Mouse (Mus musculus): ENCODE measurements at regions not wholly inside any gene's neighbourhood (a gene's known extent, or its start where the extent isn't known, plus 50 kb on each side); places are given as distances from the start of the nearest gene placed in this dataset.

DNA sequence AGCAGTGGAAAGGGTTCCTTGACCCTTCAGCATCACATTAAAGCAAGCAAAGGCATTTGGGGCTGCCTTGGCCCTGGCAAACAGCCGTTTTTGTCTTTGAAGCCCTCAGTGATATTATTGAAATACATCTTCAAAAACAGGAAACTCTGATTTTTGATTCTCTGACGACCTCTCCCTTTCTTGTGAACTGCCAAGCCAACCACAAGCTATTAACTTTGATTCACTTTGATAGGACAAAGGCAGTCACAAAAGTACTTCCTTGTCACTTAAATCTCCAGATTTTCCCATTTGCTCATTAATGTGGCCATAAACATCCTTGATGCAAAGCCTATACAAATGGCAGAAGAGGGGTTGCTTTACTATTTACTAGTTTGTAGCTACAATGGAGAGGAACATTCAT, 70.0 kb downstream of the Tmsb4x start:
- no peaks in the 10 kb centered on the region for H3K27me3 ChIP-seq (ENCODE audit: control insufficient read depth, insufficient read depth, low read length)
- no peak overlapping the region for H3K4me2 ChIP-seq (replicated peaks; ENCODE audit: low read depth, low read length, severe bottlenecking)
- H3K4me1 ChIP-seq (ENCODE audit: control insufficient read depth, insufficient read depth, low read length) = no peaks in the 10 kb centered on the region
- no peaks in the 10 kb centered on the region for H3K9me3 ChIP-seq (ENCODE audit: control insufficient read depth, low read length)
- H3K27ac ChIP-seq (replicated peaks; ENCODE audit: low read depth, low read length) = no peak overlapping the region
- no peak for TF ChIP-seq POLR2A (IDR thresholded peaks at IDR 0.05; ENCODE audit: borderline replicate concordance, extremely low read depth, insufficient read depth, insufficient read length)
- DNase-seq (ENCODE audit: low spot score) (no peak), ATAC-seq (ENCODE audit: low FRiP score, low read depth) (no peak)
- H3K9ac ChIP-seq (ENCODE audit: low read depth, low read length, severe bottlenecking) = no peak overlapping the region
- H3K36me3 ChIP-seq (ENCODE audit: control insufficient read depth, insufficient read depth, low read length) = no peaks in the 10 kb centered on the region
- WGBS = 62% methylated on average over 2 of the region's 2 CpGs
- no peak overlapping the region for H3K4me3 ChIP-seq (replicated peaks; ENCODE audit: low read length)

DNA sequence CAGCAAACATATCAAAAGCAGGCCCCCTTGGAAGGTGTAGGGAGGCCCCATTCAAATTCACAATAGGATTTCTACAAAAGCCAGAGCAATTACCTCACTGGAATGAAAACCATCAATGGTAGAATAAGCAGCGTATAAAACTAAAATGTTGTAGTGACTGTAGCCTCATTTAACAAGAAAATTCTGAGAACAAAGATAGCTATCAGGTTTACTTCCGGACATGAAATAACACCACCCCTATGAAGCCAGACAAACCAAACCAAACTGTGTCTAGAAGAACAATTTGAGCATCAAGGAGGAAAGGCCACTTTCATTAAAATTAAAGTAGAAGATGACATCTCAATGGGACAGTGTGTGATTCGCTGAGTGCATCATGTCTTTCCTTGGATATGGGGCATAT, 74.9 kb downstream of the Tmsb4x start:
- DNase-seq (ENCODE audit: low spot score) (no peak), ATAC-seq (ENCODE audit: low FRiP score, low read depth) (no peak)
- Histone ChIP-seq H3K27ac (replicated peaks; ENCODE audit: low read depth, low read length) (no peak overlapping the region), H3K4me2 (replicated peaks; ENCODE audit: low read depth, low read length, severe bottlenecking) (no peak overlapping the region), H3K4me3 (replicated peaks; ENCODE audit: low read length) (no peak overlapping the region), H3K27me3 (ENCODE audit: control insufficient read depth, insufficient read depth, low read length) (no peaks in the 10 kb centered on the region), H3K36me3 (ENCODE audit: control insufficient read depth, insufficient read depth, low read length) (no peaks in the 10 kb centered on the region), H3K9ac (ENCODE audit: low read depth, low read length, severe bottlenecking) (no peak overlapping the region), H3K4me1 (ENCODE audit: control insufficient read depth, insufficient read depth, low read length) (no peaks in the 10 kb centered on the region), H3K9me3 (ENCODE audit: control insufficient read depth, low read length) (no peaks in the 10 kb centered on the region)
- TF ChIP-seq POLR2A (IDR thresholded peaks at IDR 0.05; ENCODE audit: borderline replicate concordance, extremely low read depth, insufficient read depth, insufficient read length) = no peak
- WGBS = 92% methylated on average over 3 of the region's 3 CpGs

DNA sequence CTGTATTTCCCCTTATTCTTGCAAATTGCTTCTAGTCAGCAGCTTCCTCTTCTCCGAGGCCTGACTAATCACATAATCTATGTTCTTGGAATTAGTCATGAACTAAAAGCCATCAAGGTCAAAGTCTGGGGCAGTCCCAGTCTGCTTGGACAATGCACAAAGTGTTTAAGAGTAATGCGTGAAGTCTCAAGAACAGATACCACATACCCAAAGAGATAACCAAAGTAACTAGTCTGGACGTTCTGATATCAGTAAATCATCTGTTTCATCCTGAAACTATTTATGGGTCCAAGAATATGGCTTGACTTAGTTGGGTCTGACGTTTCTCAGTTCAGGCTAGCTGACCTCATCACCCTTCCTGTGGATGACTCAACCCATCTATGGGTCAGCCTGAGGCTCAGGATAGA, 76.1 kb downstream of the Tmsb4x start:
- no peak overlapping the region for H3K4me2 ChIP-seq (replicated peaks; ENCODE audit: low read depth, low read length, severe bottlenecking)
- no peak for TF ChIP-seq POLR2A (IDR thresholded peaks at IDR 0.05; ENCODE audit: borderline replicate concordance, extremely low read depth, insufficient read depth, insufficient read length)
- 71% methylated on average over 4 of the region's 4 CpGs for WGBS

DNA sequence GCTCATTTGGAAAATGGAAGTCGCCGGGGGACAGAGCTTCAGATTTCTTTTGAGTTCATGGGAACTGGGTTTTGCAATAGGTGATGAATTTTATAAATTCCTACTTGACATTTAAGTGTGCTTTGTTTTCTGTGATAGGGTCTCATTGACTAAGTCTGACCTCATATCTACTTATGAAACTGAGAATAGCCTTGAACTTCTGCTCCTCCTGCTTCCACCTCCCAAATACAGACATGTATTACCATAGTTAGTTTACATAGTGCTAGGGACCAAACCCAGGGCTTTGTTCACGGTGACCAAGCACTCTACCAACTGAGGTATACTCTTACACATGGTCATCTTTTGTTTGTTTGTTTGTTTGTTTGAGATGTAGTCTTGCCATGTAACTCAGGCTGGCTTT, 77.8 kb downstream of the Tmsb4x start:
- Histone ChIP-seq H3K4me3 (replicated peaks; ENCODE audit: low read length) (no peak overlapping the region), H3K27ac (replicated peaks; ENCODE audit: low read depth, low read length) (no peak overlapping the region), H3K9ac (ENCODE audit: low read depth, low read length, severe bottlenecking) (no peak overlapping the region), H3K36me3 (ENCODE audit: control insufficient read depth, insufficient read depth, low read length) (no peaks in the 10 kb centered on the region), H3K4me1 (ENCODE audit: control insufficient read depth, insufficient read depth, low read length) (no peaks in the 10 kb centered on the region), H3K9me3 (ENCODE audit: control insufficient read depth, low read length) (no peaks in the 10 kb centered on the region), H3K4me2 (replicated peaks; ENCODE audit: low read depth, low read length, severe bottlenecking) (no peak overlapping the region), H3K27me3 (ENCODE audit: control insufficient read depth, insufficient read depth, low read length) (no peaks in the 10 kb centered on the region)
- 92% methylated on average over 3 of the region's 3 CpGs for WGBS
- TF ChIP-seq POLR2A (IDR thresholded peaks at IDR 0.05; ENCODE audit: borderline replicate concordance, extremely low read depth, insufficient read depth, insufficient read length) = no peak
- ATAC-seq (ENCODE audit: low FRiP score, low read depth) = no peak
- DNase-seq (ENCODE audit: low spot score) = no peak

More for the DNA sequence above, 76.1 kb downstream of the Tmsb4x start:
- H3K27me3 ChIP-seq (ENCODE audit: control insufficient read depth, insufficient read depth, low read length) = no peaks in the 10 kb centered on the region
- no peaks in the 10 kb centered on the region for H3K36me3 ChIP-seq (ENCODE audit: control insufficient read depth, insufficient read depth, low read length)
- H3K9me3 ChIP-seq (ENCODE audit: control insufficient read depth, low read length) = no peaks in the 10 kb centered on the region
- H3K9ac ChIP-seq (ENCODE audit: low read depth, low read length, severe bottlenecking) = no peak overlapping the region
- DNase-seq (ENCODE audit: low spot score) = no peak
- no peak overlapping the region for H3K27ac ChIP-seq (replicated peaks; ENCODE audit: low read depth, low read length)
- no peaks in the 10 kb centered on the region for H3K4me1 ChIP-seq (ENCODE audit: control insufficient read depth, insufficient read depth, low read length)
- ATAC-seq (ENCODE audit: low FRiP score, low read depth) = no peak
- H3K4me3 ChIP-seq (replicated peaks; ENCODE audit: low read length) = no peak overlapping the region

DNA sequence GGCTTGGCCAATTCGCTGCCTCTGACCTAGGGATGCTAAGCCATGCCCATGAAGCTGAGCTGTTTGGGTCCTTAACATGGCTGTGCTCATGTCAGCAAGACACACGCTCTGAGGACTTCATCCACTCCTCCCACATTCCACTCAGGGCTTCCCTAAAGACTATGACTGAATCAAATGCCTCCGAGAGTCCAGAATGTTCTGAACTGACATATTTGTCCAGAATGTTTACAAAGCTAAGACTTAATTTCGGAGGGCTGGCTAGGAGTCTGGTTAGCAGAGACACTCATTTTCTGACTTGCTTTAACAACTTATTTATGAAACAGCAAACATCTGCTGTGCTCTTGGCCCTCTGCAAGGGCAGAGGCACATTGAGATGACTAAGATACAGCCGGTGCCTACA, 78.5 kb downstream of the Tmsb4x start:
- no peaks in the 10 kb centered on the region for H3K27me3 ChIP-seq (ENCODE audit: control insufficient read depth, insufficient read depth, low read length)
- 83% methylated on average over 5 of the region's 5 CpGs for WGBS
- ATAC-seq (ENCODE audit: low FRiP score, low read depth) = no peak

DNA sequence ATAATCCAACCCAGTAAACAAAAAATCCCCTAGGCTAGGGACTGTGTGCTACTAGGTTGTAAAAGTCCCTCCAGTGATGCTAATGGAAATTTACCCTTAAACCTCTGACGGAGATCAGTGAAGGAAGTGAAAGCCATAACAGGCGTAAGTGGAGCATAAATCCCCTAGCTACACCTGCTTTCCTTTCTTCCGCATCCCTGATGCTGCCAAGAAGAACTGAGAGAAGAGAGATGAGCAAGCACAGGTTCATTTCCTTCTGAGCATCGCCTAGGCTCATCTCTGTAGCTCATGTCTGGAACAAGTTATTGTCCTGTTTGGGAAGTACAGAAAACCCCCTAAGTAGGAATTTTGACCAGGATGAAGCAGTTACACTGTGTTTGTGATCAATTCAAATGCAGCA, 89.8 kb downstream of the Tmsb4x start:
- no peak for ATAC-seq (ENCODE audit: low FRiP score, low read depth)
- no peak overlapping the region for H3K9ac ChIP-seq (ENCODE audit: low read depth, low read length, severe bottlenecking)
- DNase-seq (ENCODE audit: low spot score) = no peak
- H3K4me3 ChIP-seq (replicated peaks; ENCODE audit: low read length) = no peak overlapping the region
- H3K4me2 ChIP-seq (replicated peaks; ENCODE audit: low read depth, low read length, severe bottlenecking) = no peak overlapping the region
- H3K36me3 ChIP-seq (ENCODE audit: control insufficient read depth, insufficient read depth, low read length) = no peaks in the 10 kb centered on the region
- no peaks in the 10 kb centered on the region; the same call in 1 of the 2 replicates for H3K27me3 ChIP-seq (ENCODE audit: control insufficient read depth, insufficient read depth, low read length)
- no peaks in the 10 kb centered on the region for H3K4me1 ChIP-seq (ENCODE audit: control insufficient read depth, insufficient read depth, low read length)
- H3K27ac ChIP-seq (replicated peaks; ENCODE audit: low read depth, low read length) = no peak overlapping the region
- no peaks in the 10 kb centered on the region for H3K9me3 ChIP-seq (ENCODE audit: control insufficient read depth, low read length)
- TF ChIP-seq POLR2A (IDR thresholded peaks at IDR 0.05; ENCODE audit: borderline replicate concordance, extremely low read depth, insufficient read depth, insufficient read length) = no peak
- 65% methylated on average over 4 of the region's 4 CpGs for WGBS

More for the DNA sequence above, 78.5 kb downstream of the Tmsb4x start:
- H3K4me1 ChIP-seq (ENCODE audit: control insufficient read depth, insufficient read depth, low read length) = no peaks in the 10 kb centered on the region
- no peaks in the 10 kb centered on the region for H3K36me3 ChIP-seq (ENCODE audit: control insufficient read depth, insufficient read depth, low read length)
- no peak for TF ChIP-seq POLR2A (IDR thresholded peaks at IDR 0.05; ENCODE audit: borderline replicate concordance, extremely low read depth, insufficient read depth, insufficient read length)
- no peak overlapping the region for H3K27ac ChIP-seq (replicated peaks; ENCODE audit: low read depth, low read length)
- no peak overlapping the region for H3K4me2 ChIP-seq (replicated peaks; ENCODE audit: low read depth, low read length, severe bottlenecking)
- H3K9ac ChIP-seq (ENCODE audit: low read depth, low read length, severe bottlenecking) = no peak overlapping the region
- no peaks in the 10 kb centered on the region for H3K9me3 ChIP-seq (ENCODE audit: control insufficient read depth, low read length)
- H3K4me3 ChIP-seq (replicated peaks; ENCODE audit: low read length) = no peak overlapping the region
- no peak for DNase-seq (ENCODE audit: low spot score)

Measured in limb, embryonic 14.5 days (tissue).